ENCODE assay signal across 8 mouse cellular contexts in genomic region chr9:86466990-86467870, GRCm38 (mm10). TPM values are rescaled to one million over a fixed set of nuclear protein-coding genes. Genes with fewer than 3 reads are reported as not detected.
A peak's percentile ranks its signal among the peaks of the same experiment; 100 is the strongest.
DNase-seq lines count a peak whose midpoint lies in the region; ATAC-seq and TF ChIP-seq lines count a peak whose summit lies in the region.

TSS of gene Dop1a (plus strand) at chr9:86467154.

- DNase-seq in G1E (ENCODE audit: low spot score) = peak; percentile 82
- DNase-seq in cerebellum, adult 18-20 months = peak; percentile 91 to 97
- peak; percentile 92 to 93 for DNase-seq in heart, postnatal 36 days
- peak; percentile 89 for DNase-seq in layer of hippocampus, adult 9-11 months
- peak; percentile 95 for DNase-seq in lung, postnatal 0 days (ENCODE audit: low spot score)
- peak; percentile 92 for DNase-seq in ovary, postnatal 14 days (ENCODE audit: low spot score)
- DNase-seq in thymus, postnatal 14 days = peak; percentile 94

- peak within 1 kb of the TSS; percentile 86 for H3K4me3 ChIP-seq in G1E (ENCODE audit: low read depth, low read length)
- peak within 1 kb of the TSS; percentile 94 for H3K4me3 ChIP-seq in forebrain, embryonic 16.5 days (replicated peaks; ENCODE audit: low read length)
- peak within 1 kb of the TSS; percentile 89 for H3K4me3 ChIP-seq in lung, postnatal 0 days (ENCODE audit: low read depth, low read length)

- H3K9ac ChIP-seq in forebrain, embryonic 16.5 days (replicated peaks; ENCODE audit: low read depth, low read length) = peak within 1 kb of the TSS; percentile 97
- H3K9ac ChIP-seq in lung, postnatal 0 days (replicated peaks; ENCODE audit: low read depth) = peak within 1 kb of the TSS; percentile 81

- H3K4me1 ChIP-seq in G1E (ENCODE audit: insufficient read depth, low read depth, low read length) = peaks cover 26% of the 10 kb centered on the region
- peaks cover 17% of the 10 kb centered on the region for H3K4me1 ChIP-seq in forebrain, embryonic 16.5 days (replicated peaks; ENCODE audit: control insufficient read depth, insufficient read depth, low read length)
- H3K4me1 ChIP-seq in lung, postnatal 0 days (ENCODE audit: insufficient read depth, low read depth, low read length) = no peaks in the 10 kb centered on the region

- ATAC-seq in G1E (ENCODE audit: extremely low read depth, insufficient number of reproducible peaks, low FRiP score, poor library complexity, severe bottlenecking) = peak; percentile 67
- peak; percentile 95 for ATAC-seq in forebrain, embryonic 16.5 days
- peak; percentile 95 for ATAC-seq in lung, postnatal 0 days

- WGBS in forebrain, embryonic 16.5 days = under 1% methylated on average over 69 of the region's 93 CpGs
- WGBS in lung, postnatal 0 days = 2% methylated on average over 77 of the region's 93 CpGs

- intact Hi-C loops in heart, postnatal 36 days (cut with DNase I) = loop anchor here (1.0 to 2.0 kb wide), 2 partner anchors 106 to 116 kb away; no protein-coding TSS in a partner anchor

- peaks cover 3% of the 10 kb centered on the region for H3K36me3 ChIP-seq in G1E (replicated peaks)
- H3K36me3 ChIP-seq in forebrain, embryonic 16.5 days (ENCODE audit: control insufficient read depth, insufficient read depth) = no peaks in the 10 kb centered on the region
- H3K36me3 ChIP-seq in lung, postnatal 0 days (ENCODE audit: insufficient read depth, low read length) = no peaks in the 10 kb centered on the region

- H3K9me3 ChIP-seq in G1E (replicated peaks) = no peaks in the 10 kb centered on the region
- no peaks in the 10 kb centered on the region for H3K9me3 ChIP-seq in forebrain, embryonic 16.5 days (ENCODE audit: control insufficient read depth, low read length)
- H3K9me3 ChIP-seq in lung, postnatal 0 days (ENCODE audit: low read length) = no peaks in the 10 kb centered on the region

- no peaks in the 10 kb centered on the region for H3K27me3 ChIP-seq in G1E (ENCODE audit: insufficient read depth, low read length)
- no peaks in the 10 kb centered on the region for H3K27me3 ChIP-seq in forebrain, embryonic 16.5 days (replicated peaks; ENCODE audit: control insufficient read depth, insufficient read depth, low read length)
- no peaks in the 10 kb centered on the region for H3K27me3 ChIP-seq in lung, postnatal 0 days (replicated peaks; ENCODE audit: insufficient read depth, low read length)

- H3K27ac ChIP-seq in forebrain, embryonic 16.5 days (ENCODE audit: low read length) = peak within 1 kb of the TSS; percentile 80
- peak within 1 kb of the TSS; percentile 92 for H3K27ac ChIP-seq in lung, postnatal 0 days (ENCODE audit: low read length)

- TF ChIP-seq EP300 in lung, postnatal 0 days (IDR thresholded peaks at IDR 0.05) = no peak

- peak within 1 kb of the TSS; percentile 71 for H3K4me2 ChIP-seq in forebrain, embryonic 16.5 days (ENCODE audit: low read length)
- peak within 1 kb of the TSS; percentile 82 for H3K4me2 ChIP-seq in lung, postnatal 0 days (replicated peaks; ENCODE audit: low read depth, low read length)

- TF ChIP-seq CTCF in G1E (IDR thresholded peaks at IDR 0.05; ENCODE audit: low read depth, low read length) = peak; percentile 67
- TF ChIP-seq CTCF in lung, postnatal 0 days (IDR thresholded peaks at IDR 0.05) = peak; percentile 87

RNA-seq across cellular contexts. Expression of gene Dop1a, which starts in this region (rescaled TPM):
- total RNA-seq in G1E (2014; fragmentation: Nextera tagmentation) (46.9 and 56.7 TPM in 2 replicates), G1E (2017) (29.7 and 33.3 TPM in 2 replicates)
- 1.6 and 3.4 TPM in 2 replicates for polyA plus RNA-seq in G1E (2012)
- polyA plus RNA-seq in forebrain, embryonic 16.5 days (2015; fragmentation: Nextera tagmentation; extraction: Ambion mirVana) = 35.9 and 40.8 TPM in 2 replicates
- total RNA-seq in heart, postnatal 36 days (2021) = 10 to 100 TPM; 17.7 to 19.2 TPM
- polyA plus RNA-seq in lung, postnatal 0 days (2015; fragmentation: Nextera tagmentation; extraction: Ambion mirVana) = 12.5 and 14.2 TPM in 2 replicates

Comparison
In these comparisons a context has a peak if more than half of its experiments do, and no peak if none do; other contexts are left out.
1. Peak in every context shown above with its lines: DNase-seq, ATAC-seq, H3K4me3 ChIP-seq and H3K27ac ChIP-seq.